Mouse (Mus musculus): Measurements from ENCODE around the gene D1Ertd622e.
"Not testable (repeated sequence)": the region's sequence is repeated elsewhere in the genome, so short reads cannot be mapped to it uniquely, and the experiment has no call there.

Gene D1Ertd622e

GRCm38 (mm10) chr1:97632545-97633256 lies 29.2 kb downstream of the D1Ertd622e start:
- no peak for DNase-seq

GRCm38 (mm10) chr1:97631843-97632470 lies 29.9 kb downstream of the D1Ertd622e start:
- no peak for DNase-seq

GRCm38 (mm10) chr1:97630146-97630545 lies 31.7 kb downstream of the D1Ertd622e start:
- no peak for DNase-seq

- DNase-seq = no peak
Observed at GRCm38 (mm10) chr1:97628859-97629258, 33.0 kb downstream of the D1Ertd622e start.

GRCm38 (mm10) chr1:97628016-97628415 lies 33.9 kb downstream of the D1Ertd622e start:
- no peak for DNase-seq

- no peak for DNase-seq
Observed at GRCm38 (mm10) chr1:97625427-97625826, 36.4 kb downstream of the D1Ertd622e start.

GRCm38 (mm10) chr1:97624386-97624785 lies 37.5 kb downstream of the D1Ertd622e start:
- no peak for DNase-seq

- no peak for DNase-seq
Observed at GRCm38 (mm10) chr1:97623214-97623856, 38.5 kb downstream of the D1Ertd622e start.

- no peak for DNase-seq
Observed at GRCm38 (mm10) chr1:97622574-97623208, 39.2 kb downstream of the D1Ertd622e start.

- DNase-seq = no peak
Observed at GRCm38 (mm10) chr1:97619621-97620320, 42.1 kb downstream of the D1Ertd622e start.

- no peak for DNase-seq
Observed at GRCm38 (mm10) chr1:97615525-97615924, 46.3 kb downstream of the D1Ertd622e start.

- DNase-seq = peak in 1 of 2 experiments; percentile 8
Observed at GRCm38 (mm10) chr1:97614531-97615462, 47.1 kb downstream of the D1Ertd622e start.

GRCm38 (mm10) chr1:97611747-97612146 lies 50.1 kb downstream of the D1Ertd622e start:
- no peak for DNase-seq

- no peak for DNase-seq
Observed at GRCm38 (mm10) chr1:97603361-97603760, 58.5 kb downstream of the D1Ertd622e start.

GRCm38 (mm10) chr1:97600371-97600770 lies 61.5 kb downstream of the D1Ertd622e start:
- no peak for DNase-seq

GRCm38 (mm10) chr1:97599101-97599500 lies 62.8 kb downstream of the D1Ertd622e start:
- no peak for DNase-seq

GRCm38 (mm10) chr1:97588561-97588960 lies 73.3 kb downstream of the D1Ertd622e start:
- no peak for DNase-seq

- DNase-seq = no peak
Observed at GRCm38 (mm10) chr1:97585106-97585505, 76.8 kb downstream of the D1Ertd622e start.

- no peak for DNase-seq
Observed at GRCm38 (mm10) chr1:97584171-97584570, 77.7 kb downstream of the D1Ertd622e start.

- DNase-seq = no peak
Observed at GRCm38 (mm10) chr1:97583085-97583484, 78.8 kb downstream of the D1Ertd622e start.

GRCm38 (mm10) chr1:97580680-97581079 lies 81.2 kb downstream of the D1Ertd622e start:
- not testable (repeated sequence) for DNase-seq

GRCm38 (mm10) chr1:97580270-97580669 lies 81.6 kb downstream of the D1Ertd622e start:
- DNase-seq = no peak
